Mouse (Mus musculus) embryonic facial prominence, embryonic 15.5 days (tissue): Measurements from ENCODE around the gene Cdc26. TPM values are rescaled to one million over a fixed set of nuclear protein-coding genes. Genes with fewer than 3 reads are reported as not detected.

ENCODE experiments used
- ATAC-seq: fragments of 200-750 bp; cut with Nextera tagmentation; 2 replicates; pipeline ENCODE4 v1.8.0; 2017; ENCODE audit warnings: low read depth, moderate TSS enrichment; ENCODE audit not compliant: insufficient number of reproducible peaks, low FRiP score, low TSS enrichment
- H3K27ac ChIP-seq: fragments of 300-500 bp; sonication (generic); replicated peaks from 2 replicates; pipeline ENCODE4 v1.5.1; 2015; ENCODE audit warnings: mild to moderate bottlenecking, inconsistent platforms
- H3K27me3 ChIP-seq: fragments of 300-500 bp; sonication (generic); 2 replicates; pipeline ENCODE4 v1.6.1; 2015; ENCODE audit warnings: inconsistent platforms
- H3K36me3 ChIP-seq: fragments of 300-500 bp; sonication (generic); 2 replicates; pipeline ENCODE4 v1.6.1; 2015; ENCODE audit warnings: mild to moderate bottlenecking, inconsistent platforms
- H3K4me1 ChIP-seq: fragments of 300-500 bp; sonication (generic); 2 replicates; pipeline ENCODE4 v1.6.1; 2015; ENCODE audit warnings: inconsistent platforms
- H3K4me2 ChIP-seq: fragments of 300-500 bp; sonication (generic); replicated peaks from 2 replicates; pipeline ENCODE4 v1.6.1; 2015; ENCODE audit warnings: mild to moderate bottlenecking, inconsistent platforms
- H3K4me3 ChIP-seq: fragments of 300-500 bp; sonication (generic); replicated peaks from 2 replicates; pipeline ENCODE4 v1.5.1; 2015; ENCODE audit warnings: mild to moderate bottlenecking, inconsistent platforms
- H3K9ac ChIP-seq: fragments of 300-500 bp; sonication (generic); 2 replicates; pipeline ENCODE4 v1.6.1; 2015; ENCODE audit warnings: inconsistent platforms
- H3K9me3 ChIP-seq: fragments of 300-500 bp; sonication (generic); replicated peaks from 2 replicates; pipeline ENCODE4 v1.6.1; 2016; ENCODE audit warnings: inconsistent platforms
- WGBS: fragments of 180-500 bp; shearing (Covaris S2); methylation state at CpG from one replicate; pipeline ENCODE4 v1.1.7; 2015; 5-methylcytosine and 5-hydroxymethylcytosine counted together
- polyA plus RNA-seq: library from polyadenylated mRNA; unstranded; fragments of >200 nt; fragmentation: Nextera tagmentation; extraction: Ambion mirVana; gene quantifications from 2 replicates; pipeline ENCODE4 v1.2.1, GENCODE M21; 2015

Cdc26 gene
- polyA plus RNA-seq, 1 experiment from 2014 or later = 149 TPM

- Histone ChIP-seq H3K4me2 (no peak overlapping the region), H3K4me3 (no peak overlapping the region), H3K9ac (no peak overlapping the region), H3K9me3 (no peaks in the 10 kb centered on the region), H3K27ac (no peak overlapping the region), H3K36me3 (peaks cover 18% of the 10 kb centered on the region), H3K4me1 (no peaks in the 10 kb centered on the region), H3K27me3 (no peaks in the 10 kb centered on the region)
- WGBS = 86% methylated on average over 9 of the region's 9 CpGs
- no peak for ATAC-seq
Measured at GRCm38 (mm10) chr4:62429616-62430015, 21.2 kb upstream of the Cdc26 start.

DNA sequence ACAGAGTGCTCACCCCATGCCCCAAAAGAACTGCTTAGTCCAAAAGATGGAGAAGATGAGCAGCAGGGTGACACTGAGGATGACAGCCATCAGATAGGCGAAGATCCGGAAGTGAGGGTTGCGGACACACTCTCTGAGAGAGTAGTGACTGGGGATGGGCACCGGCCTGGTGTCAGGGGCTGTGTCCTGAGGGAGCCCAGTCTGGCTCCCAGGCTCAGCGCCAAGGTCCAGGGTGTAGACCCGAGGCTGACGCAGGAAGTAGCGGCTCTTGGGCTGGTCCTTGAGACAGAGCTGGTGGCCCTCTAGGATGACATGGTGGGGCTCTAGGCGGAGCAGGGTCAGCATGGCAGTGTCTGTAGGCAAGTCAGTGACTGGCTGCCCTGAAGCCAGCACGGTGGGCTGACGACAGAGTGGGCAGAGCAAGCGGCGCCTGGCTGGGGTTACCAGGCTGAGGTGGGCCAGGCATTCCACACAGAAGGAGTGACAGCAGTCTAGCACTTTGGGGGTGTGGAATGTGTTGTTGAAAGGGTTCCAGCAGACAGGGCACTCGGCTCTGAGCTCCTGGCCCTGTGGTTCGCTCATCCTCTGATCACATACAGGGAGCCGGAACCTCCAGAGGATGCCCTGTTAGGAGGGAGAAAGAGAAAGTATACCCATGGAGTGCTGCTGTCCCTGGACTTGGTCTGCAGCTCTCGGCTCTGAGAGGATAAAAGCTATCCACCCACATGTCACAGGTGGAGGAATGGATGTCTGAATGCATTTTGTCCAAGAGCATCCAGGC is 19.7 kb upstream of the Cdc26 start:
- 72% methylated on average over 17 of the region's 17 CpGs for WGBS
- no peaks in the 10 kb centered on the region for H3K4me1 ChIP-seq
- H3K4me2 ChIP-seq = no peak overlapping the region
- no peak overlapping the region for H3K4me3 ChIP-seq
- no peaks in the 10 kb centered on the region for H3K9me3 ChIP-seq
- no peaks in the 10 kb centered on the region for H3K27me3 ChIP-seq
- H3K36me3 ChIP-seq = peaks cover 29% of the 10 kb centered on the region
- no peak for ATAC-seq
- H3K27ac ChIP-seq = no peak overlapping the region
- no peak overlapping the region for H3K9ac ChIP-seq

DNA sequence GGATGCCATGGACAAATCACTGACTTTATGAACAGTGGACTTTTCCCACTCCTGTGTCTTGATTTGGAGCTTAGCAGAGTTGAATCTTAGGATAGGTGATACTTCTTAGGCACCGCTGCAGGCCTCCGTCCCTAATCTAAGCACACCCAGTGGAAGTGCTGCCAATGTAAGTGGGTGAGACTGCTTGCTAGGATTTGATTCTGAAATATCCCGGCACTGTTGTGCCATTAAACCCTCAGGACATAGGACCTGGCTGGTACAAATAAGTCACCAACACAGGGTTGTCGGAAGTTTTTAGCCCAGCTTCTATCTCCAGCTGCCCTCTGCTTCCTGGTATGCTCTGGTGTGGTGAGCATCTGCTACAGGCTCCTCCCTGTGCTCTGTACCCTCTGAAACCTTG is 17.4 kb upstream of the Cdc26 start:
- ATAC-seq = no peak
- no peak overlapping the region for H3K4me2 ChIP-seq
- no peaks in the 10 kb centered on the region for H3K9me3 ChIP-seq
- peaks cover 52% of the 10 kb centered on the region for H3K36me3 ChIP-seq
- no peak overlapping the region for H3K4me3 ChIP-seq
- no peak overlapping the region for H3K9ac ChIP-seq
- no peaks in the 10 kb centered on the region for H3K4me1 ChIP-seq
- no peaks in the 10 kb centered on the region for H3K27me3 ChIP-seq
- WGBS = 89% methylated on average over 4 of the region's 4 CpGs
- no peak overlapping the region for H3K27ac ChIP-seq

DNA sequence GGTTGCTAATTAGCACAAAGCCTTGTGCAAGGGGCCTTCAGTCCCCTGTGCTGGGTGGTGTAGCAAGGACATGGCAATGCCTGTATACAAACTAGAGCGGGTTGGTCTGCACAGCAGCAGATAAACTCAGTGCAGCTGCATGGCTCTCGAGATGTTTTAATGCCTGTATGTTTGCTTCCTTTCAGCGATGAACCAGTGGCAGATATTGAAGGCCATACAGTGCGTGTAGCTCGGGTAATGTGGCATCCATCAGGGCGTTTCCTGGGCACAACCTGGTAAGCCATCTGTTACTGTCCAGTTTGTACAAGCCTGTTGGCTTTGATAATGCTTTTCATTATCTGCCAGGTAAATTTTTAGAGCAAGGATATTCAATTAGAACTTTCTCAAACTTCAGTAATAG is 10.6 kb upstream of the Cdc26 start:
- no peak overlapping the region for H3K4me2 ChIP-seq
- WGBS = 95% methylated on average over 6 of the region's 6 CpGs
- H3K27ac ChIP-seq = no peak overlapping the region
- no peak for ATAC-seq
- H3K9me3 ChIP-seq = no peaks in the 10 kb centered on the region
- H3K36me3 ChIP-seq = peaks cover 100% of the 10 kb centered on the region
- no peaks in the 10 kb centered on the region for H3K4me1 ChIP-seq
- no peak overlapping the region for H3K9ac ChIP-seq
- no peak overlapping the region for H3K4me3 ChIP-seq
- no peaks in the 10 kb centered on the region for H3K27me3 ChIP-seq

GRCm38 (mm10) chr4:62418448-62418847 is 10.0 kb upstream of the Cdc26 start:
- Histone ChIP-seq H3K4me1 (no peaks in the 10 kb centered on the region), H3K9ac (no peak overlapping the region), H3K4me3 (no peak overlapping the region), H3K9me3 (no peaks in the 10 kb centered on the region), H3K27me3 (no peaks in the 10 kb centered on the region), H3K4me2 (no peak overlapping the region), H3K36me3 (peaks cover 100% of the 10 kb centered on the region), H3K27ac (no peak overlapping the region)
- no peak; the same call in 1 of the 2 replicates for ATAC-seq
- 84% methylated on average over 8 of the region's 8 CpGs for WGBS

DNA sequence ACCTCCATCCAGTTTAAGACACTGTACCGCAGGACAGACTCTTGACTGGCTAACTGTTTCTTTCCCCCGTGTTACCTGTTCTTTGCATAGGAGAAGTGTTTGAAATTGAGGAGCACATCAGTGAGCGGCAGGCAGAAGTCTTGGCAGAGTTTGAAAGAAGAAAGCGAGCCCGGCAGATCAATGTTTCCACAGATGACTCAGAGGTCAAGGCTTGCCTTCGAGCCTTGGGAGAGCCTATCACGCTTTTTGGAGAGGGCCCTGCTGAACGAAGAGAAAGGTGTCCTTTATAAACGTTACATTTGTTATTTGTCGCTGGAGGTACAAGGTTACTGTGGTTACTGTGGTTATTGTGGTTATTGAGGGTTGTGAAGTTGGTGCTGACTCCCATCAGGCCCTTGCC is 3.2 kb upstream of the Cdc26 start:
- peaks cover 53% of the 10 kb centered on the region for H3K36me3 ChIP-seq
- H3K4me1 ChIP-seq = peaks cover 19% of the 10 kb centered on the region
- 90% methylated on average over 10 of the region's 10 CpGs for WGBS
- no peaks in the 10 kb centered on the region for H3K9me3 ChIP-seq
- no peak overlapping the region for H3K9ac ChIP-seq
- H3K4me3 ChIP-seq = no peak overlapping the region
- no peak for ATAC-seq
- no peak overlapping the region for H3K4me2 ChIP-seq
- H3K27ac ChIP-seq = no peak overlapping the region
- H3K27me3 ChIP-seq = no peaks in the 10 kb centered on the region

- ATAC-seq = no peak
- H3K9ac ChIP-seq = no peak overlapping the region
Measured at GRCm38 (mm10) chr4:62410325-62410724, 1.9 kb upstream of the Cdc26 start.

DNA sequence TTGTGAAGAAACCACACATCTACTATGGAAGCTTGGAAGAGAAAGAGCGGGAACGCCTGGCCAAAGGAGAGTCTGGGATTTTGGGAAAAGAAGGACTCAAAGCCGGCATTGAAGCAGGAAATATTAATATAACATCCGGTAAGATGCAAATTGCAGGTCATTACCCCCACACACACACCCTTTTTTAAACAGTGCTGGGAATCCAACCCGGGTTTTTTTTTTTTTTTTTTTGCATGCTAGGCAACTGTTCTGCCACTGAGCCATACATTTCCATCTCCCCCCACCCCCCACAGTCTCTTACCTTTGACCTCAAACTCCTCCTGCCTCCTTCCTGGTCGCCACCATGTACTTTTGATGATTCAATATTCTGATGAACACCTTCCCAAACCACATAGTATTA is 1.2 kb upstream of the Cdc26 start:
- no peak for ATAC-seq
- Histone ChIP-seq H3K27me3 (no peaks in the 10 kb centered on the region), H3K9ac (peak overlapping the region; percentile 86), H3K4me2 (peak overlapping the region; percentile 74), H3K27ac (peak overlapping the region; percentile 93), H3K9me3 (no peaks in the 10 kb centered on the region), H3K4me1 (peaks cover 29% of the 10 kb centered on the region), H3K4me3 (peak overlapping the region; percentile 79), H3K36me3 (peaks cover 33% of the 10 kb centered on the region)
- WGBS = 17% methylated on average over 6 of the region's 6 CpGs

More at GRCm38 (mm10) chr4:62410325-62410724, 1.9 kb upstream of the Cdc26 start:
- peaks cover 40% of the 10 kb centered on the region for H3K36me3 ChIP-seq
- H3K4me3 ChIP-seq = peak overlapping the region; percentile 79; the same call in 1 of the 2 replicates
- WGBS = 86% methylated on average over 2 of the region's 2 CpGs
- H3K27me3 ChIP-seq = no peaks in the 10 kb centered on the region
- no peaks in the 10 kb centered on the region for H3K9me3 ChIP-seq
- H3K4me2 ChIP-seq = peak overlapping the region; percentile 74; the same call in 1 of the 2 replicates
- peaks cover 29% of the 10 kb centered on the region for H3K4me1 ChIP-seq
- no peak overlapping the region for H3K27ac ChIP-seq

DNA sequence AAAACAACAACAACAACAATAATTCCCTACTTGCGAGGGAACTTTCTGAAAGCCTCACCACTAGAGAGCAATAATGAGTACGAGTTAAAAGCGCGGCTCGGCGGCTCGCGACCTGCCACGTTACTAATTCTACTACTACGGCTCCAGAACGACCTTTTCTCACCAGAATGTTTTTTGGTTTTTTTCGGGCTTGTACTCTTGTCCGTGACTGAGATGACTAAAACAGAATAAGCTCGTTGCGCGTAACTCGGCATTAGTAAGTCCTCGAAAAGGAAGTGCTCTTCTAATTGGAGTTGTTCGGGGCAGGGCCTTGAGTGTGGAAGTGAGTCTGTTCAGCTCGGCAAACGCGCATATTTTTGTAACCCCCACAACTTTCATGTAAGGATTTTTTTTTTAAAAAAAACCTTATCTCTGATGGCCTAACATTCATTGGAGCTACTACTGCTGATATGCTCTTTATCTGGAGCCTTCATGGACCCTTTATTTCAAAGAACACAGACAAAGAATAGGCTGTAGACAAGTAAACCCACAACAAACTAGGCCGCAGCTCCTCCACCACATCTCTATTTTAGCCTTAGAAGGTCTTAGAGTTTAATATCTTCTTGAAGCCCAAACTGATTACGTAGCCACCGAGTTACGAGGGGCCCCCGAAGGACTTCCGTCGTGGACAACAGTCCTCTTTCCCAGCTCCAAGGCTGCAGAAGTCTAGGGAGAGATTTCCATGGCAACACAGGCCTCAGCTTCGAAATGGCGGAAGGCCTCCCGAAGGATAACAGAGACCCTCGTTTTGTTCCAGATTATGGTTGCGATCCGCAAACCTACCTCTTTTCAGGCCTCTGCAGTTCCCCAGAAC is 486 bp downstream of the Cdc26 start:
- peak overlapping the region; percentile 49 for H3K4me2 ChIP-seq
- WGBS = under 1% methylated on average over 35 of the region's 35 CpGs
- 0 out of 2 replicates have a peak, but pooled peaks have one; percentile 16 for ATAC-seq
- no peaks in the 10 kb centered on the region for H3K27me3 ChIP-seq
- peak overlapping the region; percentile 90 for H3K27ac ChIP-seq
- peak overlapping the region; percentile 79 for H3K4me3 ChIP-seq
- H3K36me3 ChIP-seq = peaks cover 25% of the 10 kb centered on the region
- no peaks in the 10 kb centered on the region for H3K9me3 ChIP-seq
- H3K4me1 ChIP-seq = peaks cover 29% of the 10 kb centered on the region
- peak overlapping the region; percentile 68 for H3K9ac ChIP-seq

- 78% methylated on average over 4 of the region's 4 CpGs for WGBS
- H3K27me3 ChIP-seq = no peaks in the 10 kb centered on the region
- H3K36me3 ChIP-seq = peaks cover 25% of the 10 kb centered on the region
- H3K27ac ChIP-seq = no peak overlapping the region
- H3K9ac ChIP-seq = no peak overlapping the region
- peaks cover 29% of the 10 kb centered on the region for H3K4me1 ChIP-seq
- H3K4me2 ChIP-seq = no peak overlapping the region
- H3K9me3 ChIP-seq = no peaks in the 10 kb centered on the region
- no peak for ATAC-seq
- H3K4me3 ChIP-seq = no peak overlapping the region
Measured at GRCm38 (mm10) chr4:62406133-62406532, 2.3 kb downstream of the Cdc26 start.

DNA sequence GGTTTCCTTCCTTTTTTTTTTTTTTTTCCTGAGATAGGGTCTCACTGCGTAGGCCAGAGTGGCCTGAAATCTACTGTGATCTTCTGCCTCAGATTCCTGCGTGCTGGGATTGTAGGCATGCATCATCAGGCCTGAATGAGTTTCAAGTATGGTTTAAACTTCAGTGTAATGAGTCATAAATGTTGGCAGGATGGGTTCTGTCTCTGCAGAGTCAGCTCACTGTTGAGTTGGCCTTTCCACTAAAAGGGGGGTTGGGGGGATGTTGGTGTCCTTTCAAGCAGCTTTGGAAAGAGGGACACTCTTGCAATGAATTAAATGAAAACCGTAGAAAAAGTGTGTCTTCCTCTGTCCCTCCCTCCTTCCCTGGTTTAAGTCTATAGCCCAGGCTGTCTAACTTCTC is 9.5 kb downstream of the Cdc26 start:
- Histone ChIP-seq H3K4me2 (no peak overlapping the region), H3K9ac (no peak overlapping the region), H3K4me1 (no peaks in the 10 kb centered on the region), H3K27me3 (no peaks in the 10 kb centered on the region), H3K27ac (no peak overlapping the region), H3K4me3 (no peak overlapping the region), H3K9me3 (no peaks in the 10 kb centered on the region), H3K36me3 (peaks cover 73% of the 10 kb centered on the region)
- WGBS = 87% methylated on average over 3 of the region's 3 CpGs
- no peak for ATAC-seq
